20 mouse cellular contexts compared by ENCODE assay signal in genomic region chr6:126577415-126577814, GRCm38 (mm10). TPM values are rescaled to one million over a fixed set of nuclear protein-coding genes. Genes with fewer than 3 reads are reported as not detected.
DNase-seq lines count a peak whose midpoint lies in the region; ATAC-seq and TF ChIP-seq lines count a peak whose summit lies in the region.
"Had no signal": no experiment of that assay in that cellular context is flagged by ENCODE, and none has a peak within 500 bp of the region (broad histone marks: within the 10 kb centered on the region; RNA-seq: fewer than 3 reads in every experiment).

No protein-coding gene starts in this region.

- peak; percentile 71 for ATAC-seq in cerebellum, adult (ENCODE audit: insufficient number of reproducible peaks, low FRiP score, low TSS enrichment)
- ATAC-seq in forebrain, postnatal 0 days = no peak
- ATAC-seq: CD4-positive, CD25-positive, alpha-beta regulatory T cell, adult 4 months; forebrain, embryonic 15.5 days; intestine, postnatal 0 days had no signal

- peaks cover 75% of the 10 kb centered on the region for H3K4me1 ChIP-seq in cerebellum, adult 2 months (ENCODE audit: control insufficient read depth, insufficient read depth, low read length)
- no peaks in the 10 kb centered on the region for H3K4me1 ChIP-seq in forebrain, postnatal 0 days (ENCODE audit: insufficient read depth)
- H3K4me1 ChIP-seq: embryonic facial prominence, embryonic 12.5 days; forebrain, embryonic 15.5 days; heart, embryonic 13.5 days had no signal

- no peaks in the 10 kb centered on the region for H3K27me3 ChIP-seq in cerebellum, adult 2 months (ENCODE audit: control insufficient read depth, insufficient read depth, low read length)
- H3K27me3 ChIP-seq in forebrain, postnatal 0 days (ENCODE audit: insufficient read depth, low read length) = no peaks in the 10 kb centered on the region
- H3K27me3 ChIP-seq: embryonic facial prominence, embryonic 12.5 days; forebrain, embryonic 15.5 days; hindbrain, embryonic 15.5 days had no signal

- H3K4me3 ChIP-seq in cerebellum, adult 2 months (replicated peaks; ENCODE audit: insufficient read depth, low read depth, low read length) = no peak overlapping the region
- no peak overlapping the region for H3K4me3 ChIP-seq in left cerebral cortex, adult 2 months
- H3K4me3 ChIP-seq in forebrain, postnatal 0 days (ENCODE audit: low read depth, low read length) = no peak overlapping the region
- H3K4me3 ChIP-seq: embryonic facial prominence, embryonic 12.5 days; forebrain, embryonic 15.5 days; heart, embryonic 13.5 days; hindbrain, embryonic 15.5 days had no signal

- TF ChIP-seq CTCF in cerebellum, adult 2 months (IDR thresholded peaks at IDR 0.05; ENCODE audit: borderline replicate concordance, insufficient read depth, low read depth, low read length) = peak; percentile 16; the same call in 1 of the 2 replicates
- no peak for TF ChIP-seq CTCF in left cerebral cortex, adult 2 months (IDR thresholded peaks at IDR 0.05)
- TF ChIP-seq CTCF in forebrain, postnatal 0 days (IDR thresholded peaks at IDR 0.05; ENCODE audit: low read depth) = no peak

- H3K9ac ChIP-seq in forebrain, postnatal 0 days = no peak overlapping the region
- H3K9ac ChIP-seq: embryonic facial prominence, embryonic 12.5 days; forebrain, embryonic 15.5 days; heart, embryonic 13.5 days; hindbrain, embryonic 15.5 days had no signal

- H3K27ac ChIP-seq in cerebellum, adult 2 months (ENCODE audit: insufficient read depth, low read length) = peak overlapping the region; percentile 84
- H3K27ac ChIP-seq in left cerebral cortex, adult 2 months = no peak overlapping the region
- H3K27ac ChIP-seq in forebrain, postnatal 0 days (ENCODE audit: low read depth, low read length) = no peak overlapping the region
- H3K27ac ChIP-seq: embryonic facial prominence, embryonic 12.5 days; forebrain, embryonic 15.5 days; heart, embryonic 13.5 days; hindbrain, embryonic 15.5 days had no signal

- H3K4me2 ChIP-seq in forebrain, postnatal 0 days (ENCODE audit: low read depth) = no peak overlapping the region
- H3K4me2 ChIP-seq: embryonic facial prominence, embryonic 12.5 days; forebrain, embryonic 15.5 days; heart, embryonic 13.5 days; hindbrain, embryonic 15.5 days had no signal

- no peaks in the 10 kb centered on the region for H3K9me3 ChIP-seq in forebrain, postnatal 0 days (ENCODE audit: low read length)
- H3K9me3 ChIP-seq: embryonic facial prominence, embryonic 12.5 days; forebrain, embryonic 15.5 days; heart, embryonic 13.5 days; hindbrain, embryonic 15.5 days had no signal

- no peak for TF ChIP-seq POLR2A in cerebellum, adult 2 months (IDR thresholded peaks at IDR 0.05; ENCODE audit: borderline replicate concordance, insufficient read depth, low read length)

- DNase-seq in cerebellum, postnatal 4 days (ENCODE audit: low spot score in 2 of 2) = no peak
- peak; percentile 84 to 92 for DNase-seq in cerebellum, adult 2 months
- DNase-seq in cerebellum, postnatal 10 days = peak; percentile 84 to 85
- no peak for DNase-seq in thymus, postnatal 0 days (ENCODE audit: low spot score)
- no peak for DNase-seq in left cerebral cortex, adult 2 months (ENCODE audit: extremely low spot score in 1 of 2, low spot score in 2 of 2)
- DNase-seq in forebrain, postnatal 0 days = no peak
- DNase-seq: adrenal gland, adult 8-10 months; adrenal gland, postnatal 36 days; B cell, adult 2 months; gastrocnemius, postnatal 14 days; heart, postnatal 36 days had no signal

- intact Hi-C loops in left cerebral cortex, adult 2 months (cut with DNase I) = no loop called here

- 10% methylated on average over 3 of the region's 3 CpGs for WGBS in cerebellum, adult 2 months
- WGBS in forebrain, postnatal 0 days = 82% methylated on average over 3 of the region's 3 CpGs

- H3K36me3 ChIP-seq in forebrain, postnatal 0 days (ENCODE audit: insufficient read depth) = no peaks in the 10 kb centered on the region
- H3K36me3 ChIP-seq: embryonic facial prominence, embryonic 12.5 days; forebrain, embryonic 15.5 days; G1E; heart, embryonic 13.5 days; hindbrain, embryonic 15.5 days had no signal

RNA-seq across cellular contexts. Expression of gene Kcna5, which starts 42.2 kb away (rescaled TPM):
- 0.80 and 1.0 TPM in 2 replicates for polyA plus RNA-seq in cerebellum, adult 2 months (2012; rRNA removed)
- polyA plus RNA-seq in thymus, postnatal 0 days (2015; fragmentation: Nextera tagmentation; extraction: Ambion mirVana) = 0.36 and 0.48 TPM in 2 replicates
- 1 to 10 TPM; 4.2 to 5.6 TPM for total RNA-seq in left cerebral cortex, adult 2 months (2021)
- 4.2 and 8.0 TPM in 2 replicates for total RNA-seq in forebrain, postnatal 0 days (2014; rRNA removed)
- 2.4 and 3.7 TPM in 2 replicates for polyA plus RNA-seq in forebrain, postnatal 0 days (2015; fragmentation: Nextera tagmentation; extraction: Ambion mirVana)
- total RNA-seq: G1E; granulocyte monocyte progenitor cell, adult 5-6 weeks had no signal
- polyA plus RNA-seq: CD4-positive, CD25-positive, alpha-beta regulatory T cell, adult 4 months; G1E had no signal

Comparison
In these comparisons a context has a peak if more than half of its experiments do, and no peak if none do; other contexts are left out.
1. DNase-seq: peak in cerebellum, adult 2 months (2 of 2) and cerebellum, postnatal 10 days (2 of 2); none in cerebellum, postnatal 4 days (0 of 2), thymus, postnatal 0 days (single experiment), left cerebral cortex, adult 2 months (0 of 2) and forebrain, postnatal 0 days (single experiment).